Mouse (Mus musculus): ENCODE data around the gene Gfral.
"Not testable (repeated sequence)": the region's sequence is repeated elsewhere in the genome, so short reads cannot be mapped to it uniquely, and the experiment has no call there.

Gene Gfral

DNA sequence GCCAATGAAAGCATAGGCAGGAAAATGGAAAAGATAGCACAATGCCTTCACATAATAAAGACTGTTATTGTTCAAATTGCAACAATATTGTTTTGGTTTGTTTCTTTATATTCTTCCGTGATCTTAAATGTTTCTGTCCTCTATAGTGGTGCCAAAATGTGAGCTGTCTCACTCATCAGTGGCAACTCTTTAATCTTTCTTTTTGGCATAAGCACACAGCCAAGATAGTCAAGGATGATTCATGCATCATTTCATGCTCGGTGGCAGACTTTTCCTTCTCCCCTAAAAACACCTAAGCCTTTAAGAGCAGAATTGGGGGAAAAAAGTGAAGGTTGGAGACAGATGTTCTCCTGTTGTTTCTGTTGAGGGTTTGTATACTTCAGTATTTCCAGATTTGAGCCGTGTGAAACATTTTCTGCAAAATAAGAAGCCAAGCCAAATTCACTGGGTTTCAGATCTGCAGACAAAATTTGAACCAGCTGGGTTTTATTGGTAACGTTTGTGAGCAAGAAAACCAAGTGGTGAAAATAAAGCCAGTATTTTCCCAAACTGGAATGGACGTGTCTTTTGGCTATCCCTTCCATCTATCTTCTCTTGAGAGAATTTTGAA is 40.7 kb downstream of the Gfral start:
- no peaks in the 10 kb centered on the region for H3K27me3 ChIP-seq (ENCODE audit: control insufficient read depth, insufficient read depth, low read length, poor library complexity, severe bottlenecking)
- DNase-seq (ENCODE audit: low read depth, low spot score): no peak

DNA sequence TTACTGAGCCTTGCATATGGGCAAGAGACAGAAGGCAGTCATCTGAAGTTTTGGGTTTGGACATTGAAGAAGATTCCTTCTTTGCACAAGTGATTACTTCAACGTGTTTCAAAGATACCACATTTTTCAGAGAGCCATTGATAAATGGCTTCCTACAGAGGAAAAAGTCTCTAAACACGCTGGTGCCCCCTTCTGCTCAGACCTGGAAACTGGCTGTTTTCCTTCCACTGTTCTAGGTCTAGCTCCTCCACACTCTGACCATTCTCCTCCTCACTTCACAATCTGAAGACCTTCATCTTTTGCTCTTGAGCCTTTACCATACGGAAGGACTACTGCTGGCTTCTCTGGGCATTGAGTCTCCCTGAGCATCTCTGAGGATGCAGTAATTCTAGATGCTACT is 45.1 kb downstream of the Gfral start:
- Histone ChIP-seq H3K27me3 (ENCODE audit: control insufficient read depth, insufficient read depth, low read length, poor library complexity, severe bottlenecking) (no peaks in the 10 kb centered on the region), H3K36me3 (ENCODE audit: control insufficient read depth, insufficient read depth, low read length, poor library complexity, severe bottlenecking) (no peaks in the 10 kb centered on the region)
- no peak for DNase-seq (ENCODE audit: low read depth, low spot score)

More for the DNA sequence above, 40.7 kb downstream of the Gfral start:
- no peaks in the 10 kb centered on the region for H3K36me3 ChIP-seq (ENCODE audit: control insufficient read depth, insufficient read depth, low read length, poor library complexity, severe bottlenecking)

DNA sequence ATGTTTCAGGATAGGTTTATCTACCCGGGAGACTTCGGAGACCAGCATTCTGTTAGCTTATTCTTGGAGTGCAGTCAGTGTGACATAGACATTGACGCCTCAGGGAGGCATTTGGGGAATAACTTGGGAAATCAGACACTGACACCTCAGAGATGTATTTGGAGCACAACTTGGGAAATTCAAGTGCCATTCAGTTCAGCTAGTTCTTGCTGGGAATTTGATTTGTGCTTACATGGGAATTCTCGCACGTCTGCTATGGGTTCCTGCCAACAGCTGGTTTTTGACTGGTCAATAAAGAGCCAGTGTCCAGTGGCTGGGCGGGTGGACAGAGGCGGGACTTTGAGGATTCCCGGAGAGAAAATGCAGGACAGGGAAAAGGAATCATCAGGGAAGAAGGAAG is 51.0 kb downstream of the Gfral start:
- no peak for DNase-seq (ENCODE audit: low read depth, low spot score)
- Histone ChIP-seq H3K27me3 (ENCODE audit: control insufficient read depth, insufficient read depth, low read length, poor library complexity, severe bottlenecking) (no peaks in the 10 kb centered on the region), H3K36me3 (ENCODE audit: control insufficient read depth, insufficient read depth, low read length, poor library complexity, severe bottlenecking) (no peaks in the 10 kb centered on the region)

DNA sequence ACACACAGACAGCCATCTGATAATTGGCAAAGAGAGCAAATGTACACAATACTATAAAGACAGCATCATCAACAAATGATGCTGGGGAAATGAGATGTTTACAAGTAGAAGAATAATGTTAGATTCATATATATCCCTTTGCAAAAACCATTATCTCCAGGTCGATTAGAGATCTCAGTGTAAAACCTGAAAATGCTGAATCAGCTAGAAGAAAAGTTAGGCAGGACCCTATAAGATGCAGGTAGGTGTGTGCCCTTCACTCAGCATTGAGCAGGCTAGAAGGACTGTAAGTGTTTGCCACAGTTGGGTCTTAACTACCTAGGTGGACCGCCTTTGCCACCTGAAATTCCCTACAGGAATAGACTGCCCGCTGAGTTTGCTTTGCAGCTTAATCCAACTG is 67.9 kb downstream of the Gfral start:
- Histone ChIP-seq H3K36me3 (ENCODE audit: control insufficient read depth, insufficient read depth, low read length, poor library complexity, severe bottlenecking) (no peaks in the 10 kb centered on the region), H3K27me3 (ENCODE audit: control insufficient read depth, insufficient read depth, low read length, poor library complexity, severe bottlenecking) (no peaks in the 10 kb centered on the region)
- DNase-seq (ENCODE audit: low read depth, low spot score): no peak

DNA sequence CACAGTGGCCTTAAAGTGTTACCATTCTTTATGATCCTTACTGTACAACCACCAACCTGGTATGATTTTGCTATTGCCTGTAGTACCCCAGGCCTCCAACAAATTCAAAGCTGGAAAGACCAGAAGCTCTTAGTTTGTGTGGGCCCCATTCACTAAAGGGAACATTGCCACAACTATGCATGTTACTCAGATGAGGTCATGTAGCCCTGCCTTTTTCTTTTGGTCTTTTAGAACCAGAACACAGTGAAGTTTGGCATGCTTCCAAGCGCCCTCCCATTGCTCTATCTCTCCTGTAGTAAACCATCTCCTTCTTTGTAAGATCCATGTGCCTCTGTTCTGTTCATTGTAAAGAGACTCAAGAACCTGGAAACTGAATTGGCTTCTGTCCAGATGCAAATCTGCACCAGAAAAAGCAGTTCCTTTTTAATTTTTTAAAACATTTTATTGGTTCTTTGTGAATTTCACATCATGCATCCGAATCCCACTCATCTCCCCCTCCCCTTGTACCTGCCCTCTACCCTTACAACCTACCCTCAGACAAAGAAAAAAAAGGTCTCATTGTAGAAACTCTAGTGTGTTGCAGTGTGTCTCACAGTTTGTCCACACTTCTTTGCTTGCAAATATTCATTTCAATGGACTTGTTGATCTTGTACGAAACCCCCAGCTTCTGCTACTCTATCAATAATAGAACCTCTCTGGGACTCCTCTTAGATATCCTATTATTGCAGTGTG is 74.9 kb downstream of the Gfral start:
- DNase-seq (ENCODE audit: low read depth, low spot score): no peak
- H3K36me3 ChIP-seq (ENCODE audit: control insufficient read depth, insufficient read depth, low read length, poor library complexity, severe bottlenecking): no peaks in the 10 kb centered on the region
- no peaks in the 10 kb centered on the region for H3K27me3 ChIP-seq (ENCODE audit: control insufficient read depth, insufficient read depth, low read length, poor library complexity, severe bottlenecking)

DNA sequence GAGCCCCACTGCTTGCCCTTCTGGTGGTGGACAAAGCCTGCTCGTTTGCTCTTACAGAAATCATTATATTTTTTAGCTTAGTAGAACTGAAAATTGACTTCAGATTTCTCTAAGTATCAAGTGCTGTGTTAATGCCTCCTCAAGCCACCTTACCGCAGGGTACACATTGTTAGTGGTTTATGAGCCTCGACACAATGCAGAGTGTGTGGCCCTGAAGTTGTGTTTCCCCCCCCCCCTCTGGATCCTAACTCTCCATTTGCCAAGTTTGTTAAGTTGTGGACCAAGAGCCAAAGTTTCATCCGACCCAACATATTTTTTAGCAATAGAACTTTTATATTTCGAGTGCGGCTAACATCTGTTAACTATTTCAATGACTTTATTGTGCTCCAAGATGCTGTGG is 79.4 kb downstream of the Gfral start:
- H3K27me3 ChIP-seq (ENCODE audit: control insufficient read depth, insufficient read depth, low read length, poor library complexity, severe bottlenecking): no peaks in the 10 kb centered on the region
- H3K36me3 ChIP-seq (ENCODE audit: control insufficient read depth, insufficient read depth, low read length, poor library complexity, severe bottlenecking): no peaks in the 10 kb centered on the region
- DNase-seq (ENCODE audit: low read depth, low spot score): no peak

DNA sequence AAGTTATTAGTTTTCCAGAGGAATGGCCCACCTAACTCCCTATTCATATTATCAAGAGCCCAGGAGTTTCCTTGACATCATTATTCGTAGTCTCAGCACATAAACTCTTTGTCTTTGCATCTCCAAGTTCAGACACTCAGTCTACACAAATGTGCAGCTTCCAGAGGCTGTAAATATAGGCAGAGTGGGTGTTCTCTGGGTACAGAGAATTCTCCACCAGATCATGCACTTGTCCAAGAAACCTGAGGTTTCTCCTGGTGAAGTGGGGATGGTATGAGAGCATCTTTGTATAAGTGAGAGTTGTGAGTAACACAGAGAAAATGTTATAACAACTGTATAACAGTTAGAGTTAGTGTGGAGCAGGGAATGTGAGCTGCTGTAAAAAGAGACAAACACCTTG is 84.1 kb downstream of the Gfral start:
- Histone ChIP-seq H3K36me3 (ENCODE audit: control insufficient read depth, insufficient read depth, low read length, poor library complexity, severe bottlenecking) (no peaks in the 10 kb centered on the region), H3K27me3 (ENCODE audit: control insufficient read depth, insufficient read depth, low read length, poor library complexity, severe bottlenecking) (no peaks in the 10 kb centered on the region)
- DNase-seq (ENCODE audit: low read depth, low spot score): no peak

DNA sequence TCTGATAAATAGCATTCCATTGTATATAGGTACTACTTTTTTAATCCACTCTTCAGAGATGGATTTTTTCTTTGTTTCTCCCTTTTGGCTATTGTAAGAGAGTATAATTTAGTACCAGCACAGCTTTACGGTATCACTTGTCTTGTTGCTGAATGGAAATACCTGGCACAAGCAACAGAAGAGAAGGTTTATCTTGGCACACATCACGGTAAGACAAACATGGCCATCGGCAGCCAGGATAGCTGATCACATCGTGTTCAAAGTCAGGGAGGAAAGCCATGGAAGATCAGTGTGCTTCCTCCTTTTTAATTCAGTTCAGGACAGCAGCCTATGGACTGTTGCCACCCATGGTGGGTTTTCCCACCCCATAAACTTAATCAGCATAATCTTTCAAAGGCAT is 89.2 kb downstream of the Gfral start:
- no peaks in the 10 kb centered on the region for H3K27me3 ChIP-seq (ENCODE audit: control insufficient read depth, insufficient read depth, low read length, poor library complexity, severe bottlenecking)
- no peak for DNase-seq (ENCODE audit: low read depth, low spot score)
- no peaks in the 10 kb centered on the region for H3K36me3 ChIP-seq (ENCODE audit: control insufficient read depth, insufficient read depth, low read length, poor library complexity, severe bottlenecking)

DNA sequence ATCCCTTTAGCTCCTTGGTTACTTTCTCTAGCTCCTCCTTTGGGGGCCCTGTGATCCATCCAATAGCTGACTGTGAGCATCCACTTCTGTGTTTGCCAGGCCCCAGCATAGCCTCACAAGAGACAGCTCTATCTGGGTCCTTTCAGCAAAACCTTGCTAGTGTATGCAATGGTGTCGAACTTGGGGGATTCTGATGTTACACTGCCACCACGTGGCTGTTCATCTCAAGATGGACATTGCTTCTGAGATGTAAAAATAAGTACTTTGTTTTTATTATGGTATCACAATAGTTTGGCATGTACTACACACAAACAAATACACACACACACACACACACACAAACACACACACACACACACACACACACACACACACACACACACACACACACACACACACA is 90.6 kb downstream of the Gfral start:
- peak; percentile 69 for DNase-seq (ENCODE audit: low read depth, low spot score)
- H3K27me3 ChIP-seq (ENCODE audit: control insufficient read depth, insufficient read depth, low read length, poor library complexity, severe bottlenecking); H3K36me3 ChIP-seq (ENCODE audit: control insufficient read depth, insufficient read depth, low read length, poor library complexity, severe bottlenecking): not testable (repeated sequence)
